Mouse (Mus musculus) brain, embryonic 14.5 days (tissue): ENCODE measurements around the gene Dtnb.

Experiments used
- CTCF ChIP-seq: fragments of 200-500 bp; IDR thresholded peaks from 2 replicates; pipeline ENCODE4 v1.5.1; 2012; ENCODE audit warnings: inconsistent platforms, mild to moderate bottlenecking, moderate library complexity, borderline replicate concordance; ENCODE audit not compliant: insufficient read depth, insufficient read length; ENCODE audit errors: extremely low read depth
- POLR2A ChIP-seq: fragments of 200-500 bp; IDR thresholded peaks from 2 replicates; pipeline ENCODE4 v1.6.1; 2012; ENCODE audit warnings: mild to moderate bottlenecking, inconsistent platforms, borderline replicate concordance; ENCODE audit not compliant: poor library complexity, insufficient read depth, insufficient read length, severe bottlenecking; ENCODE audit errors: extremely low read depth

GRCm38 (mm10) chr12:3732623-3733265 is 160.6 kb downstream of the Dtnb start:
- TF ChIP-seq CTCF (no peak), POLR2A (no peak)
